Mouse (Mus musculus): ENCODE measurements around the gene Mpp5.

GRCm38 (mm10) chr12:78761979-78762378 is 13.3 kb downstream of the Mpp5 start:
- TF ChIP-seq CTCF (IDR thresholded peaks at IDR 0.05; ENCODE audit: low read depth) (no peak), EP300 (optimal IDR thresholded peaks at IDR 0.05) (no peak)

All from stomach, postnatal 0 days (tissue).